In the genomic region with DNA sequence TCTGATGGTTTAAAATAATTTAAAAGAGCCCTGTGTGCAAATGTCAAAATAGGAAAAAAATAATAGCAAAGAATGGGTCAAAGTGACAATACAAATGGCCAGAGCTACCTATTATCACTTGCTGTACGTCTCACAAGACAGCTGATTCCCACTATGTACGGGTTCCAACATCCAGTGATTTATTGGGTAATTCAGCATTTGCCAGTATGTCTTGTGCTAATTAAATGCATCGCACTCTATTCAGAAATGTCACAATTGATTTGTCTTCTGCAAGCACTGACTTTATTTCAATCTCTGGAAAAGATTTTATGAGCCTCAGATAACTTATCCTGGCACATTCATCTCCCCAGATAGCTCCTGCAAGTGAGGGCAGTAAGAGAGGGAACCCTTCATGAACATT, we compare ENCODE assay signal across 29 mouse cellular contexts. TPM values are rescaled to one million over a fixed set of nuclear protein-coding genes. Genes with fewer than 3 reads are reported as not detected.
A peak's percentile ranks its signal among the peaks of the same experiment; 100 is the strongest.
DNase-seq lines count a peak whose midpoint lies in the region; ATAC-seq lines count a peak whose summit lies in the region.
"Had no signal": no experiment of that assay in that cellular context is flagged by ENCODE, and none has a peak within 500 bp of the region (broad histone marks: within the 10 kb centered on the region; RNA-seq: fewer than 3 reads in every experiment).

No protein-coding gene starts in this region.

- no peak overlapping the region for H3K9ac ChIP-seq in forebrain, embryonic 16.5 days (replicated peaks; ENCODE audit: low read depth, low read length)
- H3K9ac ChIP-seq in forebrain, embryonic 14.5 days (ENCODE audit: low read length): no peak overlapping the region
- H3K9ac ChIP-seq in neural tube, embryonic 12.5 days: no peak overlapping the region
- H3K9ac ChIP-seq in neural tube, embryonic 15.5 days (replicated peaks): no peak overlapping the region
- H3K9ac ChIP-seq in neural tube, embryonic 14.5 days (replicated peaks; ENCODE audit: low read depth, low read length): no peak overlapping the region
- H3K9ac ChIP-seq: embryonic facial prominence, embryonic 13.5 days; embryonic facial prominence, embryonic 15.5 days; forebrain, embryonic 12.5 days; forebrain, embryonic 15.5 days had no signal

- 46% methylated on average over 3 of the region's 3 CpGs for WGBS in forebrain, embryonic 16.5 days
- WGBS in forebrain, embryonic 14.5 days: 64% methylated on average over 3 of the region's 3 CpGs
- 42% methylated on average over 3 of the region's 3 CpGs for WGBS in neural tube, embryonic 12.5 days
- 20% methylated on average over 3 of the region's 3 CpGs for WGBS in neural tube, embryonic 15.5 days
- WGBS in neural tube, embryonic 14.5 days: 27% methylated on average over 3 of the region's 3 CpGs

- DNase-seq in forebrain, embryonic 14.5 days (ENCODE audit: low spot score): no peak
- DNase-seq in brain, adult 2 months (ENCODE audit: low read depth, low spot score): peak; percentile 7
- DNase-seq in heart, postnatal 14 days: no peak
- DNase-seq: adrenal gland, adult 8-10 months; adrenal gland, postnatal 14 days; adrenal gland, postnatal 36 days; B cell, adult 2 months; cerebellum, adult 11 months; cerebellum, adult 18-20 months; cerebellum, adult 8-10 months; cerebellum, adult 9-11 months; cerebellum, postnatal 14 days; cerebellum, postnatal 36 days; embryo, embryonic 11 days had no signal

- intact Hi-C loops in heart, postnatal 14 days (cut with DNase I): no loop called here

- H3K27ac ChIP-seq in forebrain, embryonic 16.5 days (ENCODE audit: low read length): no peak overlapping the region
- H3K27ac ChIP-seq in forebrain, embryonic 14.5 days (ENCODE audit: low read depth, low read length): no peak overlapping the region
- H3K27ac ChIP-seq in neural tube, embryonic 12.5 days: no peak overlapping the region
- no peak overlapping the region for H3K27ac ChIP-seq in neural tube, embryonic 15.5 days (replicated peaks)
- no peak overlapping the region for H3K27ac ChIP-seq in neural tube, embryonic 14.5 days (ENCODE audit: low read depth, low read length)
- H3K27ac ChIP-seq: embryonic facial prominence, embryonic 13.5 days; embryonic facial prominence, embryonic 15.5 days; forebrain, embryonic 10.5 days; forebrain, embryonic 12.5 days; forebrain, embryonic 15.5 days had no signal

- no peak overlapping the region for H3K4me3 ChIP-seq in forebrain, embryonic 16.5 days (replicated peaks; ENCODE audit: low read length)
- H3K4me3 ChIP-seq in forebrain, embryonic 14.5 days (ENCODE audit: low read depth, low read length): no peak overlapping the region
- no peak overlapping the region for H3K4me3 ChIP-seq in neural tube, embryonic 12.5 days
- no peak overlapping the region for H3K4me3 ChIP-seq in neural tube, embryonic 15.5 days (replicated peaks)
- H3K4me3 ChIP-seq in neural tube, embryonic 14.5 days (ENCODE audit: low read depth, low read length): no peak overlapping the region
- H3K4me3 ChIP-seq: embryonic facial prominence, embryonic 13.5 days; embryonic facial prominence, embryonic 15.5 days; erythroblast, embryonic 14.5 days; forebrain, embryonic 10.5 days; forebrain, embryonic 12.5 days; forebrain, embryonic 15.5 days had no signal

- no peaks in the 10 kb centered on the region for H3K9me3 ChIP-seq in forebrain, embryonic 16.5 days (ENCODE audit: control insufficient read depth, low read length)
- no peaks in the 10 kb centered on the region for H3K9me3 ChIP-seq in forebrain, embryonic 14.5 days (replicated peaks; ENCODE audit: control insufficient read depth, low read length)
- H3K9me3 ChIP-seq in neural tube, embryonic 12.5 days: no peaks in the 10 kb centered on the region
- H3K9me3 ChIP-seq in neural tube, embryonic 15.5 days (replicated peaks): no peaks in the 10 kb centered on the region
- no peaks in the 10 kb centered on the region for H3K9me3 ChIP-seq in neural tube, embryonic 14.5 days (ENCODE audit: control insufficient read depth, low read length)
- H3K9me3 ChIP-seq: embryonic facial prominence, embryonic 13.5 days; embryonic facial prominence, embryonic 15.5 days; forebrain, embryonic 10.5 days; forebrain, embryonic 12.5 days; forebrain, embryonic 15.5 days; G1E had no signal

- H3K4me2 ChIP-seq in forebrain, embryonic 16.5 days (ENCODE audit: low read length): no peak overlapping the region
- H3K4me2 ChIP-seq in forebrain, embryonic 14.5 days (ENCODE audit: low read length): no peak overlapping the region
- no peak overlapping the region for H3K4me2 ChIP-seq in neural tube, embryonic 12.5 days (replicated peaks)
- H3K4me2 ChIP-seq in neural tube, embryonic 15.5 days: no peak overlapping the region
- H3K4me2 ChIP-seq in neural tube, embryonic 14.5 days (ENCODE audit: low read depth, low read length): no peak overlapping the region
- H3K4me2 ChIP-seq: embryonic facial prominence, embryonic 13.5 days; embryonic facial prominence, embryonic 15.5 days; forebrain, embryonic 12.5 days; forebrain, embryonic 15.5 days had no signal

- no peaks in the 10 kb centered on the region for H3K36me3 ChIP-seq in forebrain, embryonic 16.5 days (ENCODE audit: control insufficient read depth, insufficient read depth)
- H3K36me3 ChIP-seq in forebrain, embryonic 14.5 days (ENCODE audit: control insufficient read depth, insufficient read depth, low read length): no peaks in the 10 kb centered on the region
- no peaks in the 10 kb centered on the region for H3K36me3 ChIP-seq in neural tube, embryonic 12.5 days
- no peaks in the 10 kb centered on the region for H3K36me3 ChIP-seq in neural tube, embryonic 15.5 days
- no peaks in the 10 kb centered on the region for H3K36me3 ChIP-seq in neural tube, embryonic 14.5 days (ENCODE audit: control insufficient read depth, insufficient read depth, low read length)
- H3K36me3 ChIP-seq: embryonic facial prominence, embryonic 13.5 days; embryonic facial prominence, embryonic 15.5 days; forebrain, embryonic 10.5 days; forebrain, embryonic 12.5 days; forebrain, embryonic 15.5 days; G1E had no signal

- no peaks in the 10 kb centered on the region for H3K4me1 ChIP-seq in forebrain, embryonic 16.5 days (replicated peaks; ENCODE audit: control insufficient read depth, insufficient read depth, low read length)
- H3K4me1 ChIP-seq in forebrain, embryonic 14.5 days (ENCODE audit: control insufficient read depth, insufficient read depth, low read length): no peaks in the 10 kb centered on the region
- no peaks in the 10 kb centered on the region for H3K4me1 ChIP-seq in neural tube, embryonic 12.5 days
- no peaks in the 10 kb centered on the region for H3K4me1 ChIP-seq in neural tube, embryonic 15.5 days
- no peaks in the 10 kb centered on the region for H3K4me1 ChIP-seq in neural tube, embryonic 14.5 days (ENCODE audit: control insufficient read depth, insufficient read depth, low read length)
- H3K4me1 ChIP-seq: embryonic facial prominence, embryonic 13.5 days; embryonic facial prominence, embryonic 15.5 days; forebrain, embryonic 10.5 days; forebrain, embryonic 12.5 days; forebrain, embryonic 15.5 days had no signal

- 0 out of 2 replicates have a peak, but pooled peaks have one; percentile 47 for ATAC-seq in forebrain, embryonic 16.5 days
- no peak for ATAC-seq in forebrain, embryonic 14.5 days
- ATAC-seq in neural tube, embryonic 12.5 days (ENCODE audit: low FRiP score, low read depth): peak; percentile 41; the same call in 1 of the 2 replicates
- ATAC-seq in neural tube, embryonic 15.5 days (ENCODE audit: low FRiP score): no peak
- peak; percentile 56; the same call in 1 of the 2 replicates for ATAC-seq in neural tube, embryonic 14.5 days (ENCODE audit: low read depth)
- ATAC-seq: activated CD4-positive, CD25-positive, alpha-beta regulatory T cell, adult 4 months; CD4-positive, CD25-positive, alpha-beta regulatory T cell, adult 4 months; forebrain, embryonic 15.5 days; Patski had no signal

- no peaks in the 10 kb centered on the region for H3K27me3 ChIP-seq in forebrain, embryonic 16.5 days (replicated peaks; ENCODE audit: control insufficient read depth, insufficient read depth, low read length)
- H3K27me3 ChIP-seq in forebrain, embryonic 14.5 days (replicated peaks; ENCODE audit: control insufficient read depth, insufficient read depth, low read length): no peaks in the 10 kb centered on the region
- no peaks in the 10 kb centered on the region for H3K27me3 ChIP-seq in neural tube, embryonic 12.5 days (replicated peaks)
- H3K27me3 ChIP-seq in neural tube, embryonic 15.5 days (replicated peaks): no peaks in the 10 kb centered on the region
- H3K27me3 ChIP-seq in neural tube, embryonic 14.5 days (ENCODE audit: control insufficient read depth, insufficient read depth, low read length): no peaks in the 10 kb centered on the region
- H3K27me3 ChIP-seq: CH12.LX; embryonic facial prominence, embryonic 13.5 days; embryonic facial prominence, embryonic 15.5 days; forebrain, embryonic 12.5 days; forebrain, embryonic 15.5 days had no signal

RNA-seq across cellular contexts. Expression of gene Pter, which starts 55.1 kb away (rescaled TPM):
- polyA plus RNA-seq in forebrain, embryonic 16.5 days (2015; fragmentation: Nextera tagmentation; extraction: Ambion mirVana): 6.5 and 8.6 TPM in 2 replicates
- 5.5 and 5.7 TPM in 2 replicates for polyA plus RNA-seq in forebrain, embryonic 14.5 days (2014; fragmentation: Nextera tagmentation; extraction: Ambion mirVana)
- polyA plus RNA-seq in neural tube, embryonic 12.5 days (2016; fragmentation: Nextera tagmentation; extraction: Ambion mirVana): 6.8 and 8.0 TPM in 2 replicates
- 6.6 and 10.0 TPM in 2 replicates for polyA plus RNA-seq in neural tube, embryonic 15.5 days (2015; fragmentation: Nextera tagmentation; extraction: Ambion mirVana)
- 6.8 and 7.5 TPM in 2 replicates for polyA plus RNA-seq in neural tube, embryonic 14.5 days (2014; fragmentation: Nextera tagmentation; extraction: Ambion mirVana)
- total RNA-seq in heart, postnatal 14 days (2021): 1 to 10 TPM; 5.1 to 5.8 TPM

Comparison
In these comparisons a context has a peak if more than half of its experiments do, and no peak if none do; other contexts are left out.
1. ATAC-seq: peak in forebrain, embryonic 16.5 days (single experiment), neural tube, embryonic 12.5 days (single experiment) and neural tube, embryonic 14.5 days (single experiment); none in forebrain, embryonic 14.5 days (single experiment) and neural tube, embryonic 15.5 days (single experiment).